Comparison of ENCODE assay signal across 26 mouse cellular contexts in the genomic region with DNA sequence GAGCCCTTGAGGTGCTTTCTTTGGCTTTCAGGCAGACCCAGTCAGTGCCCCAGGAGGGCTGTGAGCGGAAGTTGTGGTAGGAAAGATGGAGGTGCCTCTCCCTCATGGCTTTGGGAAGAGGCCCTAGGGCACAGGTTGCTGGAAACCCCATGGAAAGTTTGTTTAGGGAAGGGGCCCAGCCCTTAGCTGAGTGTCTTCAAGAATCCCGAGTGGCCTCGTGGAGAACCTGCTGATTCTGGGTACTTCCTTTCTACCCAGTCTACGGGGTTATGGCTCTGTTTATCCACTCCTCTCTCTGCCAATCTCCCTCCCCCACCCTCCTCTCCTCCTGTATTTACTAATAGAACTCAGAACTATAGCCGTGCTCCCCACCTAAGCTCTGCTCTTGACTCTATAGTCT. TPM values are rescaled to one million over a fixed set of nuclear protein-coding genes. Genes with fewer than 3 reads are reported as not detected.
"Had no signal": no experiment of that assay in that cellular context is flagged by ENCODE, and none has a peak within 500 bp of the region (broad histone marks: within the 10 kb centered on the region; RNA-seq: fewer than 3 reads in every experiment).

No protein-coding gene starts in this region.

- H3K9me3 ChIP-seq: limb, embryonic 13.5 days; limb, embryonic 15.5 days; liver, embryonic 13.5 days; liver, embryonic 15.5 days; midbrain, embryonic 10.5 days; midbrain, embryonic 13.5 days; midbrain, embryonic 15.5 days; neural tube, embryonic 13.5 days; neural tube, embryonic 15.5 days had no signal

- H3K4me2 ChIP-seq: limb, embryonic 13.5 days; limb, embryonic 15.5 days; liver, embryonic 13.5 days; liver, embryonic 15.5 days; lung, embryonic 14.5 days; midbrain, embryonic 13.5 days; midbrain, embryonic 15.5 days; neural tube, embryonic 13.5 days; neural tube, embryonic 15.5 days had no signal

- H3K4me3 ChIP-seq: limb, embryonic 13.5 days; limb, embryonic 15.5 days; liver, embryonic 13.5 days; liver, embryonic 15.5 days; midbrain, embryonic 10.5 days; midbrain, embryonic 13.5 days; midbrain, embryonic 15.5 days; myocyte; neural tube, embryonic 13.5 days; neural tube, embryonic 15.5 days had no signal

- DNase-seq: liver, embryonic 13.5 days; lung, embryonic 14.5 days; retina, postnatal 1 day; right cerebral cortex, adult 18-20 months; right cerebral cortex, postnatal 25 days; right cerebral cortex, postnatal 4 days; spleen, adult 18-20 months; thymus, adult 18-20 months; thymus, postnatal 14 days; thymus, postnatal 36 days had no signal

- H3K9ac ChIP-seq: limb, embryonic 13.5 days; limb, embryonic 15.5 days; liver, embryonic 13.5 days; liver, embryonic 15.5 days; lung, embryonic 14.5 days; midbrain, embryonic 13.5 days; midbrain, embryonic 15.5 days; neural tube, embryonic 13.5 days; neural tube, embryonic 15.5 days had no signal

- H3K27ac ChIP-seq: limb, embryonic 13.5 days; limb, embryonic 15.5 days; liver, embryonic 13.5 days; liver, embryonic 15.5 days; midbrain, embryonic 10.5 days; midbrain, embryonic 13.5 days; midbrain, embryonic 15.5 days; neural tube, embryonic 13.5 days; neural tube, embryonic 15.5 days had no signal

- ATAC-seq: midbrain, embryonic 13.5 days; midbrain, embryonic 15.5 days had no signal

- H3K27me3 ChIP-seq: limb, embryonic 13.5 days; limb, embryonic 15.5 days; liver, embryonic 13.5 days; liver, embryonic 15.5 days; midbrain, embryonic 13.5 days; midbrain, embryonic 15.5 days; neural tube, embryonic 13.5 days; neural tube, embryonic 15.5 days had no signal

- H3K36me3 ChIP-seq: liver, embryonic 13.5 days; liver, embryonic 15.5 days; midbrain, embryonic 15.5 days; neural tube, embryonic 13.5 days; neural tube, embryonic 15.5 days had no signal

RNA-seq across cellular contexts. Expression of gene Rab36, which starts 38.8 kb away (rescaled TPM):
- total RNA-seq: megakaryocyte-erythroid progenitor cell, adult 5-6 weeks had no signal

RNA-seq across cellular contexts. Expression of gene Rsph14, which starts 43.3 kb away (rescaled TPM):
- total RNA-seq: liver, adult 2 months; megakaryocyte, adult 5-6 weeks; megakaryocyte-erythroid progenitor cell, adult 5-6 weeks had no signal
- polyA plus RNA-seq: limb, embryonic 13.5 days; limb, embryonic 15.5 days; liver, adult 2 months; liver, embryonic 13.5 days; liver, embryonic 15.5 days; lung, embryonic 14.5 days; midbrain, embryonic 10.5 days; myocyte; neural tube, embryonic 11.5 days; small intestine, adult 2 months; stomach, embryonic 14.5 days; stomach, embryonic 16.5 days had no signal
